Mouse (Mus musculus) CH12.LX (cell line): Measurements from ENCODE around the gene Ttll5.

ENCODE experiments used
- CHD2 ChIP-seq: IDR thresholded peaks from 2 replicates; pipeline ENCODE4 v1.6.1; 2011; ENCODE audit warnings: low read length, improper control_type of control experiment
- CTCF ChIP-seq, 2 experiments: IDR thresholded peaks in 1 of 2; conservative IDR thresholded peaks in 1 of 2; 2 replicates each; pipeline ENCODE4 v1.5.1; 2011 to 2012; ENCODE audit warnings: low read depth in 2 of 2, low read length in 2 of 2, improper control_type of control experiment in 1 of 2, inconsistent platforms in 1 of 2, mild to moderate bottlenecking in 1 of 2, moderate library complexity in 1 of 2
- HCFC1 ChIP-seq: IDR thresholded peaks from 2 replicates; pipeline ENCODE4 v1.6.1; 2012; ENCODE audit warnings: low read depth, mild to moderate bottlenecking, inconsistent platforms, low read length, improper control_type of control experiment
- MEF2A ChIP-seq: IDR thresholded peaks from 2 replicates; pipeline ENCODE4 v1.6.1; 2014; ENCODE audit warnings: low read depth, mild to moderate bottlenecking, inconsistent platforms, low read length, improper control_type of control experiment, borderline replicate concordance
- MYC ChIP-seq: IDR thresholded peaks from 2 replicates; pipeline ENCODE4 v1.6.1; 2011; ENCODE audit warnings: low read depth, mild to moderate bottlenecking, improper control_type of control experiment, low read length
- POLR2A ChIP-seq: IDR thresholded peaks from 2 replicates; pipeline ENCODE4 v1.6.1; 2011; ENCODE audit warnings: low read depth, mild to moderate bottlenecking, improper control_type of control experiment, low read length
- RAD21 ChIP-seq: IDR thresholded peaks from 2 replicates; pipeline ENCODE4 v1.6.1; 2011; ENCODE audit warnings: low read depth, mild to moderate bottlenecking, low read length, improper control_type of control experiment, moderate library complexity
- SMC3 ChIP-seq: IDR thresholded peaks from 2 replicates; pipeline ENCODE4 v1.6.1; 2011; ENCODE audit warnings: low read depth, low read length, improper control_type of control experiment
- USF1 ChIP-seq: IDR thresholded peaks from 2 replicates; pipeline ENCODE4 v1.6.1; 2014; ENCODE audit warnings: low read depth, mild to moderate bottlenecking, inconsistent platforms, low read length, improper control_type of control experiment

DNA sequence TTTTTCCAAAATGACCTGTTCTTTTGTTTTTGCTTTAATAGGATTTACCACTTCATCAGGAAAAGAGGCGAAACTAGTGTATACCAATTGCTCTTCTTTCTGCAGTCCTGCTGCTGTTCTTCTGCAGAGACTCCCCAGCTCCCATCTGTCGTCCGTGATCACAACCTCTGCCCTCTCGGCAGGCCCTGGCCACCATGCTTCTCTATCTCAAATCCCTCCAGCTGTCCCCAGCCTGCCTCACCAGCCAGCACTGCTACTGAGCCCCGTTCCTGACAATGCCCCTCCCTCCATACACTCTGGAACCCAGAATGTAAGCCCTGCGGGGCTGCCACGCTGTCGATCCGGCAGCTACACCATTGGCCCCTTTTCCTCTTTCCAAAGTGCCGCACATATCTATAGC is 108.8 kb downstream of the Ttll5 start:
- TF ChIP-seq POLR2A (no peak), CHD2 (no peak), CTCF (conservative IDR thresholded peaks at IDR 0.05 in 1 of 2, IDR thresholded peaks at IDR 0.05 in 1 of 2; ENCODE audit: low read depth in 2 of 2, low read length in 2 of 2) (no peak), SMC3 (no peak), HCFC1 (no peak), USF1 (no peak), MEF2A (no peak), RAD21 (no peak), MYC (no peak)
